Mouse (Mus musculus) cerebellum, postnatal 36 days (tissue): ENCODE data around the gene Cdip1.
"Not testable (repeated sequence)": the region's sequence is repeated elsewhere in the genome, so short reads cannot be mapped to it uniquely, and the experiment has no call there.

Experiments
- DNase-seq, 2 experiments: peaks; one replicate each; pipeline ENCODE4 v3.0.0; 2021 to 2022; ENCODE audit warnings: mixed read lengths in 2 of 2

Cdip1 gene

GRCm38 (mm10) chr16:4789810-4790559, at the start of gene Cdip1:
TSS of gene Cdip1 (minus strand) at chr16:4790292.
- DNase-seq, result peak; percentile 94 to 96

GRCm38 (mm10) chr16:4839552-4839951, 49.5 kb upstream of the Cdip1 start:
- DNase-seq, result no peak

GRCm38 (mm10) chr16:4837631-4838030, 47.5 kb upstream of the Cdip1 start:
- DNase-seq, result no peak

- no peak for DNase-seq
These were observed 45.1 kb upstream of the Cdip1 start, which contains the start of gene 4930562C15Rik for GRCm38 (mm10) chr16:4835191-4835590. TSS of gene 4930562C15Rik (plus strand) at chr16:4835416.

GRCm38 (mm10) chr16:4833858-4834257, 43.8 kb upstream of the Cdip1 start:
- DNase-seq, result no peak

- DNase-seq, result no peak
These were observed 41.7 kb upstream of the Cdip1 start for GRCm38 (mm10) chr16:4831650-4832419.

GRCm38 (mm10) chr16:4829271-4829900, 39.3 kb upstream of the Cdip1 start:
- no peak for DNase-seq

- no peak for DNase-seq
These were observed 37.5 kb upstream of the Cdip1 start for GRCm38 (mm10) chr16:4827639-4828038.

GRCm38 (mm10) chr16:4824466-4824865, 34.4 kb upstream of the Cdip1 start:
- DNase-seq, result not testable (repeated sequence)

- no peak for DNase-seq
These were observed 28.3 kb upstream of the Cdip1 start for GRCm38 (mm10) chr16:4818349-4818748.

- DNase-seq, result no peak
These were observed 6.5 kb upstream of the Cdip1 start for GRCm38 (mm10) chr16:4796631-4797030.

GRCm38 (mm10) chr16:4791332-4791731, 1.2 kb upstream of the Cdip1 start:
- DNase-seq, result no peak

- DNase-seq, result peak in 1 of 2 experiments; percentile 31
These were observed 752 bp downstream of the Cdip1 start for GRCm38 (mm10) chr16:4789311-4789768.

GRCm38 (mm10) chr16:4788176-4788575, 1.9 kb downstream of the Cdip1 start:
- no peak for DNase-seq

GRCm38 (mm10) chr16:4785706-4786105, 4.4 kb downstream of the Cdip1 start:
- no peak for DNase-seq

GRCm38 (mm10) chr16:4782515-4782914, 7.6 kb downstream of the Cdip1 start:
- no peak for DNase-seq

GRCm38 (mm10) chr16:4781524-4782196, 8.4 kb downstream of the Cdip1 start:
- peak; percentile 69 to 75 for DNase-seq

GRCm38 (mm10) chr16:4778940-4779339, 11.2 kb downstream of the Cdip1 start:
- DNase-seq, result no peak

- peak; percentile 36 to 45 for DNase-seq
These were observed 12.0 kb downstream of the Cdip1 start for GRCm38 (mm10) chr16:4777905-4778609.

- peak in 1 of 2 experiments; percentile 37 for DNase-seq
These were observed 12.8 kb downstream of the Cdip1 start for GRCm38 (mm10) chr16:4777171-4777904.

GRCm38 (mm10) chr16:4773289-4773970, 16.7 kb downstream of the Cdip1 start:
- DNase-seq, result no peak
